Mouse (Mus musculus) hindbrain, embryonic 15.5 days (tissue): ENCODE results near the gene Tent5c. TPM values are rescaled to one million over a fixed set of nuclear protein-coding genes. Genes with fewer than 3 reads are reported as not detected.

Source experiments
- ATAC-seq: fragments of 200-750 bp; cut with Nextera tagmentation; 2 replicates; pipeline ENCODE4 v1.8.0; 2017; ENCODE audit warnings: low read depth, moderate number of reproducible peaks, moderate TSS enrichment; ENCODE audit not compliant: low FRiP score
- H3K27ac ChIP-seq: fragments of 300-500 bp; sonication (generic); replicated peaks from 2 replicates; pipeline ENCODE4 v1.5.1; 2015; ENCODE audit warnings: mild to moderate bottlenecking, inconsistent platforms
- H3K27me3 ChIP-seq: fragments of 300-500 bp; sonication (generic); 2 replicates; pipeline ENCODE4 v1.6.1; 2015; ENCODE audit warnings: control low read depth, inconsistent platforms
- H3K36me3 ChIP-seq: fragments of 300-500 bp; sonication (generic); 2 replicates; pipeline ENCODE4 v1.6.1; 2015; ENCODE audit warnings: control low read depth, inconsistent platforms
- H3K4me1 ChIP-seq: fragments of 300-500 bp; sonication (generic); replicated peaks from 2 replicates; pipeline ENCODE4 v1.6.1; 2015; ENCODE audit warnings: control low read depth, inconsistent platforms
- H3K4me2 ChIP-seq: fragments of 300-500 bp; sonication (generic); 2 replicates; pipeline ENCODE4 v1.6.1; 2015; ENCODE audit warnings: moderate library complexity, mild to moderate bottlenecking, inconsistent platforms
- H3K4me3 ChIP-seq: fragments of 300-500 bp; sonication (generic); 2 replicates; pipeline ENCODE4 v1.5.1; 2015; ENCODE audit warnings: mild to moderate bottlenecking, inconsistent platforms
- H3K9ac ChIP-seq: fragments of 300-500 bp; sonication (generic); 2 replicates; pipeline ENCODE4 v1.6.1; 2015; ENCODE audit warnings: inconsistent platforms
- H3K9me3 ChIP-seq: fragments of 300-500 bp; sonication (generic); 2 replicates; pipeline ENCODE4 v1.6.1; 2016; ENCODE audit warnings: control low read depth, inconsistent platforms
- WGBS: fragments of 180-500 bp; shearing (Covaris S2); methylation state at CpG from one replicate; pipeline ENCODE4 v1.1.7; 2015; 5-methylcytosine and 5-hydroxymethylcytosine counted together
- polyA plus RNA-seq: library from polyadenylated mRNA; unstranded; fragments of >200 nt; fragmentation: Nextera tagmentation; extraction: Ambion mirVana; gene quantifications from 2 replicates; pipeline ENCODE4 v1.2.1, GENCODE M21; 2015

Gene Tent5c
- 3.8 and 4.9 TPM in 2 replicates for polyA plus RNA-seq

DNA sequence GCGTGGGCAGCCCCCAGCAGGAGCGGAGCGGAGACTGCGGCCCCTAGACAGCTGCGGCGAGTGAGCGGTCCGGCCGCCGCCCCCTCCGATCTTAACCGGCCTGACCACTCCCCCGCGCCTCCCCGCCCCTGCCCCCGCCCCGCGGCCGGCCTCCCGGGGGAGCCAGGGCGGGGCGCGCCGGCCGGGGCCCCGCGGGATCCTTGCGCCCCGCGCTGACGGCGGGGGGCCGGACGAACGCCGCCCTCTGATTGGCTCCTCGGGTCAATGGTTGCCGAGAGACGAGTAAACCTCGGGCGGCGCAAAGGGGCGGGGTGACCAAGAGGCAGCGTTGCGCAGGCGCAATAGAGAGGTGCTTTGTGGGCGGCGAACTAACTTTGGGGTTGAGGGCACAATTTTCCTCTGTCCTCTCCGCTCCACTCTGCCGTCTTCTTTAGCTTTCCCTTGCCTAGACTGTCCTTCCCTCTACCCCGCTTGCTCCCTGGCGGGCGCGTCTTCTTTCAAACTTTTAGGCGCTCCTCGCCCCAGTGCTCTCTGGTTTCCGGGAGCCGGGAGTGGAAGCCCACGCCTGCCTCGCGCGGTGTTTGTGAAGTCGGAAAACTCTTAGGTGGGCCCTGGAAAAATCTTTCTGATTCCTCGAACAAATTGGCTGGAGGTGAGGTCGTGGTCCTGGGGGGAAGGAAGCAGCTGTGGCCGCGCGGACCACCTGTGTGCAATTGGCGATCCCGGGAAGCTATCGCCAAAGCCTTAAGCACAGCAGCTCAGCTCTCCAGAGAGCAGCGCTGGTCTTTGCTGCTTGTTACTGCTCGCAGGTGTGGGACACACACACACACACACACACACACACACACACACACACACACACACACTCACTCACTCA lies at the start of gene Tent5c:
Gene Tent5c (minus strand): TSS at position 192 of the 877 bp plus-strand sequence.
- under 1% methylated on average over 54 of the region's 73 CpGs for WGBS
- H3K27ac ChIP-seq, result no peak within 1 kb of the TSS
- H3K27me3 ChIP-seq, result peaks cover 47% of the 10 kb centered on the region

DNA sequence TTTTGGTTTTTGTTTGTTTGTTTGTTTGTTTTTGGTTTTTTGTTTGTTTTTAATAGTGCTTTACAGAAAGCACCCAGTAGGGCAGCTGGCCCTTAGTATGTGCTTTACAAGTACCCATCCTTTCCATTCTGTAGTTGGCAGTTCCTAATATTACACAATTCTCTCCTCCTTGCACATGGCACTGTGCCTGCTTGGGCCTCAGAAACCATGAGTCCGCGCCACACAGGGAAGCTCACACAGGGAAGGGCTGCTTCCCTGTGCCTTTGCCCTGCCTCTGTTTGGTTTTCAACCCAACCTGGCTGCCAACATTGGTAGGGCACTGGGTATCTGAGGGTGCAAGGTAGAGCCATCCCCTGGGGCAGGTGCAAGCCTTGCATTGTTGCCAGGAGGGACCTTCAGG lies 47.6 kb upstream of the Tent5c start:
- Histone ChIP-seq H3K9me3 (no peaks in the 10 kb centered on the region), H3K36me3 (no peaks in the 10 kb centered on the region), H3K4me2 (no peak overlapping the region), H3K4me1 (no peaks in the 10 kb centered on the region), H3K9ac (no peak overlapping the region), H3K27ac (no peak overlapping the region), H3K4me3 (no peak overlapping the region), H3K27me3 (no peaks in the 10 kb centered on the region)
- ATAC-seq, result no peak
- 92% methylated on average over 2 of the region's 2 CpGs for WGBS

More for the DNA sequence above, at the start of gene Tent5c:
- peak; percentile 92 for ATAC-seq
- Histone ChIP-seq H3K9me3 (no peaks in the 10 kb centered on the region), H3K36me3 (no peaks in the 10 kb centered on the region), H3K4me2 (peak within 1 kb of the TSS; percentile 96), H3K4me3 (peak within 1 kb of the TSS; percentile 69), H3K4me1 (peaks cover 19% of the 10 kb centered on the region), H3K9ac (peak within 1 kb of the TSS; percentile 25)

DNA sequence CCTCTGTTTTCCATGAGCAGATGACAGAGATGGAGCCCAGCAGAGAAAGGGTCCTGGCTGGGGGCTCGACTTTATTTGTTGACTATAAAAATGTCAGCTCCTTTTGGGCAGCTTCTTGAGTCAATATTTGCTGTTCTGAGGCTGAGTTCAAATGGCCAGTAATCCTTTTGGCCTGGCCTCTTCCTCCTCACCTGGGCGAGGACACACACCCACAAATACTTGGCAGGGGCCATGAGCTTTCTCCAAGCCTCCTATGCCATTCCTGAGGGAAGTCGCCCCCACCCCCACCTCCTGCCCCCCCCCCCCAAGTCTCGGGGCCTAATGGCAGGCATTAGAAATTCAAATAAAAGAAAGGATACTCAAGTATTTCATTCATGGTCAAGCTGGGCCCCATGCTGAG lies 46.8 kb upstream of the Tent5c start:
- Histone ChIP-seq H3K4me2 (no peak overlapping the region), H3K27me3 (no peaks in the 10 kb centered on the region), H3K27ac (no peak overlapping the region), H3K4me3 (no peak overlapping the region), H3K4me1 (no peaks in the 10 kb centered on the region), H3K36me3 (no peaks in the 10 kb centered on the region), H3K9ac (no peak overlapping the region), H3K9me3 (no peaks in the 10 kb centered on the region)
- WGBS, result 73% methylated on average over 4 of the region's 4 CpGs
- no peak for ATAC-seq

- Histone ChIP-seq H3K4me2 (no peak overlapping the region), H3K4me1 (no peaks in the 10 kb centered on the region), H3K9me3 (no peaks in the 10 kb centered on the region), H3K36me3 (no peaks in the 10 kb centered on the region), H3K9ac (no peak overlapping the region), H3K4me3 (no peak overlapping the region), H3K27me3 (no peaks in the 10 kb centered on the region), H3K27ac (no peak overlapping the region)
- ATAC-seq, result no peak
- WGBS, result 66% methylated on average over 3 of the region's 3 CpGs
Observed at GRCm38 (mm10) chr3:100535298-100535697, 46.2 kb upstream of the Tent5c start.

DNA sequence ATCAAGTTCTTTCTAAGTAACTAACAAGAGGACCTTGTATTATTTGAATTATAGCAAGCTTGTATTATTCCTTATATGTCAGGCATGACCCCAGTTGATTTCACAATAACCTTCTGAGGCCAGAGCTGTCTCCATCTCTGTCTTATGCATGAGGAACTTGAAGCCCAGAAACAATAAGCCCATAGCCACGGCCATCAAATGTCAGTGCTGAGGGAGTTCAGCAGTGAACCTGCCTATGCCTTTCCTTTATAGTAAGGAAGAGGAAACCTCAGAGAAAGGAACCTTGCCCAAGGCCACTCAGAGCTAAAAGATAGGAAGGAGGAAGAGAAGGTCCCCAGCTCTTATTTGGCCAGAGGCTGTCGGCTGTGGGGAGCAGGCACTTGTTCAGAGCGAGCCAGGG lies 45.3 kb upstream of the Tent5c start:
- H3K27ac ChIP-seq, result no peak overlapping the region
- H3K27me3 ChIP-seq, result no peaks in the 10 kb centered on the region
- H3K9me3 ChIP-seq, result no peaks in the 10 kb centered on the region
- no peak overlapping the region for H3K4me2 ChIP-seq
- WGBS, result 74% methylated on average over 3 of the region's 3 CpGs
- H3K36me3 ChIP-seq, result no peaks in the 10 kb centered on the region
- no peak overlapping the region for H3K9ac ChIP-seq
- ATAC-seq, result no peak
- H3K4me3 ChIP-seq, result no peak overlapping the region
- no peaks in the 10 kb centered on the region for H3K4me1 ChIP-seq

DNA sequence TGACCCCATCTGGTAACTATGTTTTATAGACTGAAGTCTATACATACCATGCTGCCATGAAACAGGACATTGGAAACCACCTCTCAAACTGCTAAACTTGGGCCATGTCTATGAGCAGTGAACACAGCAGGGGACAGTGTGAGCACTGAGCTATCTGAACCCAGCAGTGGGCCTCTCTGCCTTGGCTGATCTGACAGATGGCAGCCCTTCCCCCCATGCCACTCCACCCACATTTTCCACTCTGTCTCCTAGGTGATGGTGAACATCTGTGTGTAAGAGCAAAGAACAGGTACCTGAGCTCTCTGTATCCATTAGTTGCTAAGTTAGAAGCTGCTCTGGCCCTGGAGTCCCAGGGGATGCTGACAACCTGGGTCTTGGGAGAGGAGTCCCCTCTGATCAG lies 44.3 kb upstream of the Tent5c start:
- no peak for ATAC-seq
- Histone ChIP-seq H3K9me3 (no peaks in the 10 kb centered on the region), H3K4me2 (no peak overlapping the region), H3K36me3 (no peaks in the 10 kb centered on the region), H3K27me3 (no peaks in the 10 kb centered on the region), H3K4me1 (no peaks in the 10 kb centered on the region), H3K9ac (no peak overlapping the region), H3K27ac (no peak overlapping the region), H3K4me3 (no peak overlapping the region)

- 94% methylated on average over 5 of the region's 5 CpGs for WGBS
- no peaks in the 10 kb centered on the region for H3K27me3 ChIP-seq
- no peaks in the 10 kb centered on the region for H3K9me3 ChIP-seq
- no peaks in the 10 kb centered on the region for H3K4me1 ChIP-seq
- no peak overlapping the region for H3K4me3 ChIP-seq
- no peak overlapping the region for H3K27ac ChIP-seq
- no peak overlapping the region for H3K9ac ChIP-seq
- ATAC-seq, result no peak
- H3K4me2 ChIP-seq, result no peak overlapping the region
- no peaks in the 10 kb centered on the region for H3K36me3 ChIP-seq
Observed at GRCm38 (mm10) chr3:100530919-100531318, 41.8 kb upstream of the Tent5c start.

GRCm38 (mm10) chr3:100530244-100530788 lies 41.2 kb upstream of the Tent5c start:
- Histone ChIP-seq H3K4me3 (no peak overlapping the region), H3K9ac (no peak overlapping the region), H3K27ac (no peak overlapping the region), H3K27me3 (no peaks in the 10 kb centered on the region), H3K36me3 (no peaks in the 10 kb centered on the region), H3K4me2 (no peak overlapping the region), H3K9me3 (no peaks in the 10 kb centered on the region), H3K4me1 (no peaks in the 10 kb centered on the region)
- no peak for ATAC-seq
- WGBS, result 91% methylated on average over 7 of the region's 7 CpGs

- Histone ChIP-seq H3K4me2 (no peak overlapping the region), H3K36me3 (no peaks in the 10 kb centered on the region), H3K4me3 (no peak overlapping the region), H3K4me1 (no peaks in the 10 kb centered on the region), H3K9ac (no peak overlapping the region), H3K27ac (no peak overlapping the region), H3K27me3 (no peaks in the 10 kb centered on the region), H3K9me3 (no peaks in the 10 kb centered on the region)
- WGBS, result 81% methylated on average over 7 of the region's 7 CpGs
- ATAC-seq, result no peak
Observed at GRCm38 (mm10) chr3:100522671-100523070, 33.5 kb upstream of the Tent5c start.

- H3K4me3 ChIP-seq, result no peak overlapping the region
- H3K27me3 ChIP-seq, result no peaks in the 10 kb centered on the region
- no peaks in the 10 kb centered on the region for H3K36me3 ChIP-seq
- H3K9ac ChIP-seq, result no peak overlapping the region
- no peaks in the 10 kb centered on the region for H3K4me1 ChIP-seq
- no peak for ATAC-seq
- WGBS, result 52% methylated on average over 1 of the region's 1 CpGs
- no peaks in the 10 kb centered on the region for H3K9me3 ChIP-seq
- no peak overlapping the region for H3K27ac ChIP-seq
- no peak overlapping the region for H3K4me2 ChIP-seq
Observed at GRCm38 (mm10) chr3:100521626-100522025, 32.5 kb upstream of the Tent5c start.

DNA sequence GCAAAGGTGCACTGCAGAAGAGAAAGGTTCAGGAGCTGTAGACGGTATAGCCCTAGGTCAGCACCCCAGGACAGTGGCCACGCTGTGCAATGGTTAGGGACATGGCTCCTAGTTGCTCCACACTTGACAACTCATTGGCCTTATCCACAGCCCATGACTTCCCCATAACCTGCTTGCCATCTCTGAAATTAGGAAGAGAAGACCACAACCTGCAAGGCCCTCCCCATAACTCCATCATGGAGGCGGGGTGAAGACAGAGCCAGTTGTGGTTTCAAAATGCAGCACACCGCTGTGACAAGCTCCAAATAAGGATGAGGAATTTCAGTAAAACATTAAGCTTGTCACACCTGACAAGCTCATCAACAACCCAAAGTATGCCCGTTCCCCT lies 26.6 kb upstream of the Tent5c start:
- H3K27ac ChIP-seq, result no peak overlapping the region
- no peak overlapping the region for H3K4me3 ChIP-seq
- H3K9me3 ChIP-seq, result no peaks in the 10 kb centered on the region
- no peak for ATAC-seq
- H3K27me3 ChIP-seq, result no peaks in the 10 kb centered on the region
- no peak overlapping the region for H3K9ac ChIP-seq
- 92% methylated on average over 5 of the region's 5 CpGs for WGBS
- H3K4me1 ChIP-seq, result no peaks in the 10 kb centered on the region
- no peak overlapping the region for H3K4me2 ChIP-seq
- H3K36me3 ChIP-seq, result no peaks in the 10 kb centered on the region

DNA sequence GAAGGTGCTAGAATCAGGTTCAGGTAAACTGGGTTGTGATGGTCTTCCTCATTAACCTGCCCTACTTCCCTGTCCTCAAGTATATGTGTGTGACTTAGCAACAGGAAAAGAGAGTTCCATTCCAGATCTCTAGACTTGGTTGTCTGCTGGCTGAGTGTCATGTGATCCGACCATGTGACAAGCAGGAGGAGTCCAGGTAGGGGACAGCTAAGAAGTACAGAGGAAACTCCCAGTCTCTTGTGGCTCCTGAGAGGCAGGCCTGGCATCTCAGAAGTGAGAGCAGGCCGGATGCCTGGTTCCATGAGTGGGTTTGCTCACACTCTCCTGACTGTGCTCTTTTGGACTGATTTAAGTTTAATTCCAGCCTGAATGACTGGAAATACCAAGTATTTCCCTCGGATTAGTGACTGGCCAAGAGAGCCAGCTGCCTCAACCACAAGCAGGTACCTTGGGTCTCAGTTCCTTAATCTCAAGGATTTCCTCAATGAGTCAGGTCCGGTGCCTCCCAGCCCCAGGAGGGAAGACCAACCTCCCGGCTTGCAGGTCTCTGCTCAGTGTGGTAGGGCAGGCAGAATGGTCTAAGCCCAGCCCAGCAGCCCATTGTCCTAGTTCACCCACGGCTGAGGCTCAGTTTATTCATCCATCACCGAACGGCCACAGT lies 26.1 kb upstream of the Tent5c start:
- Histone ChIP-seq H3K9me3 (no peaks in the 10 kb centered on the region), H3K36me3 (no peaks in the 10 kb centered on the region), H3K4me3 (no peak overlapping the region), H3K27me3 (no peaks in the 10 kb centered on the region), H3K4me2 (no peak overlapping the region), H3K4me1 (no peaks in the 10 kb centered on the region), H3K27ac (no peak overlapping the region), H3K9ac (no peak overlapping the region)
- 73% methylated on average over 8 of the region's 8 CpGs for WGBS
- no peak for ATAC-seq
